In genomic region chr6:121272075-121272800, GRCm38 (mm10) we compare ENCODE assay signal across 8 mouse cellular contexts. TPM values are rescaled to one million over a fixed set of nuclear protein-coding genes. Genes with fewer than 3 reads are reported as not detected.
DNase-seq lines count a peak whose midpoint lies in the region; ATAC-seq and TF ChIP-seq lines count a peak whose summit lies in the region.

No protein-coding gene starts in this region.

- peak; percentile 93 for ATAC-seq in lung, postnatal 0 days

- no peaks in the 10 kb centered on the region; the same call in 1 of the 2 replicates for H3K27me3 ChIP-seq in cerebellum, adult 2 months (ENCODE audit: control insufficient read depth, insufficient read depth, low read length)
- no peaks in the 10 kb centered on the region for H3K27me3 ChIP-seq in hindbrain, embryonic 10.5 days (ENCODE audit: insufficient read depth, poor library complexity, severe bottlenecking)
- H3K27me3 ChIP-seq in lung, postnatal 0 days (replicated peaks; ENCODE audit: insufficient read depth, low read length) = no peaks in the 10 kb centered on the region

- peak overlapping the region; percentile 71 for H3K4me2 ChIP-seq in lung, postnatal 0 days (replicated peaks; ENCODE audit: low read depth, low read length)

- H3K4me3 ChIP-seq in cerebellum, adult 2 months (replicated peaks; ENCODE audit: insufficient read depth, low read depth, low read length) = peak overlapping the region; percentile 52
- peak overlapping the region; percentile 52 for H3K4me3 ChIP-seq in hindbrain, embryonic 10.5 days
- peak overlapping the region; percentile 55 for H3K4me3 ChIP-seq in lung, postnatal 0 days (ENCODE audit: low read depth, low read length)

- WGBS in cerebellum, adult 2 months = 16% methylated on average over 17 of the region's 17 CpGs
- 21% methylated on average over 17 of the region's 17 CpGs for WGBS in hindbrain, embryonic 10.5 days
- WGBS in lung, postnatal 0 days = 9% methylated on average over 17 of the region's 17 CpGs

- no peaks in the 10 kb centered on the region for H3K36me3 ChIP-seq in hindbrain, embryonic 10.5 days
- no peaks in the 10 kb centered on the region; the same call in 1 of the 2 replicates for H3K36me3 ChIP-seq in lung, postnatal 0 days (ENCODE audit: insufficient read depth, low read length)

- no peak for TF ChIP-seq POLR2A in cerebellum, adult 2 months (IDR thresholded peaks at IDR 0.05; ENCODE audit: borderline replicate concordance, insufficient read depth, low read length)

- H3K9ac ChIP-seq in lung, postnatal 0 days (replicated peaks; ENCODE audit: low read depth) = 0 out of 2 replicates have a peak overlapping the region, but pooled peaks have one; percentile 26

- no peak overlapping the region for H3K27ac ChIP-seq in cerebellum, adult 2 months (ENCODE audit: insufficient read depth, low read length)
- H3K27ac ChIP-seq in hindbrain, embryonic 10.5 days = peak overlapping the region; percentile 79
- peak overlapping the region; percentile 62 for H3K27ac ChIP-seq in lung, postnatal 0 days (ENCODE audit: low read length)

- peak; percentile 15; the same call in 1 of the 2 replicates for TF ChIP-seq EP300 in lung, postnatal 0 days (IDR thresholded peaks at IDR 0.05)

- TF ChIP-seq CTCF in cerebellum, adult 2 months (IDR thresholded peaks at IDR 0.05; ENCODE audit: borderline replicate concordance, insufficient read depth, low read depth, low read length) = peak; percentile 76
- peak; percentile 89 for TF ChIP-seq CTCF in lung, postnatal 0 days (IDR thresholded peaks at IDR 0.05)

- H3K9me3 ChIP-seq in hindbrain, embryonic 10.5 days = no peaks in the 10 kb centered on the region
- H3K9me3 ChIP-seq in lung, postnatal 0 days (ENCODE audit: low read length) = no peaks in the 10 kb centered on the region

- DNase-seq in MN1 (ENCODE audit: low spot score) = peak; percentile 91
- peak; percentile 52 to 71 for DNase-seq in cerebellum, adult 2 months
- peak; percentile 87 for DNase-seq in forelimb bud, embryonic 11.5 days (ENCODE audit: low read depth, low spot score)
- peak; percentile 84 for DNase-seq in hindbrain, embryonic 10.5 days (ENCODE audit: low spot score)
- DNase-seq in layer of hippocampus, adult 9-11 months = peak; percentile 71
- peak; percentile 92 for DNase-seq in lung, postnatal 0 days (ENCODE audit: low spot score)
- DNase-seq in ovary, postnatal 14 days (ENCODE audit: low spot score) = peak; percentile 76
- DNase-seq in thymus, postnatal 14 days = peak; percentile 84

- H3K4me1 ChIP-seq in cerebellum, adult 2 months (ENCODE audit: control insufficient read depth, insufficient read depth, low read length) = no peaks in the 10 kb centered on the region
- 0 out of 2 replicates have a peak, but pooled peaks cover 6% of the 10 kb centered on the region for H3K4me1 ChIP-seq in hindbrain, embryonic 10.5 days (replicated peaks)
- no peaks in the 10 kb centered on the region for H3K4me1 ChIP-seq in lung, postnatal 0 days (ENCODE audit: insufficient read depth, low read depth, low read length)

RNA-seq across cellular contexts. Expression of gene Usp18, which starts 26.5 kb away (rescaled TPM):
- polyA plus RNA-seq in cerebellum, adult 2 months (2012; rRNA removed) = 2.4 and 2.6 TPM in 2 replicates
- polyA plus RNA-seq in hindbrain, embryonic 10.5 days (2016; fragmentation: Nextera tagmentation; extraction: Ambion mirVana) = 0.73 and 0.88 TPM in 2 replicates
- polyA plus RNA-seq in lung, postnatal 0 days (2015; fragmentation: Nextera tagmentation; extraction: Ambion mirVana) = 27.0 and 30.4 TPM in 2 replicates

RNA-seq across cellular contexts. Expression of gene Slc6a13, which starts 27.8 kb away (rescaled TPM):
- 6.2 and 11.7 TPM in 2 replicates for polyA plus RNA-seq in cerebellum, adult 2 months (2012; rRNA removed)
- 1.4 and 1.7 TPM in 2 replicates for polyA plus RNA-seq in hindbrain, embryonic 10.5 days (2016; fragmentation: Nextera tagmentation; extraction: Ambion mirVana)
- 0.26 and 0.42 TPM in 2 replicates for polyA plus RNA-seq in lung, postnatal 0 days (2015; fragmentation: Nextera tagmentation; extraction: Ambion mirVana)
